Mouse (Mus musculus): ENCODE results near the gene Krt23. TPM values are rescaled to one million over a fixed set of nuclear protein-coding genes. Genes with fewer than 3 reads are reported as not detected.

Krt23 gene
- total RNA-seq (2021): not detected
- long read RNA-seq, experiment 1: 0 reads
- long read RNA-seq, experiment 2: 0 reads

DNA sequence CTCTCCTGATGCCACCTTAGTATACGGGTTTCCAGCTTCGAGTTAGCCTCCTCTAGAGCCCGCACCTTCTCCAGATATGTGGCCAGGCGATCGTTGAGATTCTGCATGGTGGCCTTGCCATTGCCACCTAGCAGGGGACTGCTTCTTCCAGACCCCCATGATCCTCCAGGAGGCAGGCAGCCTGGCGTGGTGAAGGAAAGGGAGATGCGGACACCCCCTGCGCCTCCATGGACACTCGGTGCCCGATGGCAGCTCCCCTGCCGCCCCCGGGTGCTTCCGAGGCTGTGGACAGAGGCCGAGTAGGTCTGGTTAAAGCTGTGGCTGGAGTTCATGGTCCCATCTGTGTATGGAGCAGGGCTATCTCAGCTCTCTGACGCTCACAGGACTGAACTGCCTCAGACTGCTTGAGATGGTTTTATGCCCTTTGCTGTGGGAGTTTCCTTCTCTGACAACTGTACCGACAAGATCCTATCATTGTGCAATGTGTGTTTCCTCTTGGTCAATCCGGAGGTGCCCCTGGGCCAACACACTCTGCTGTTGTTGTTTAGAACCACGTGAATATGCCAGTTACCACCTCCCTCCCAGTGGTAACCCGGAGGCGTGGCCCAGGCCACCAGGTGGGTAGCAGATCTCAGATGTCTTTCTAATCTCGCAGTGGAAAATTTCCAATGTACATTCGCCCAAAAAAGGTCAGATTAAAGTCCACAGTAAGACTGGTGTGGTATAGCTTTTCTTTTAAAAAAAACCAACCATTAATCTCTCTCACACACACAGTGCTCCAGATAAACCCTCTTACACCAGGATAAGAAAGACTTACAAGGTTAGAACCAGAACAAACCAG, at the start of gene Krt23:
TSS of gene Krt23 (minus strand) at position 405 of the 841 bp plus-strand sequence.
- no peak for DNase-seq (ENCODE audit: low spot score)

DNA sequence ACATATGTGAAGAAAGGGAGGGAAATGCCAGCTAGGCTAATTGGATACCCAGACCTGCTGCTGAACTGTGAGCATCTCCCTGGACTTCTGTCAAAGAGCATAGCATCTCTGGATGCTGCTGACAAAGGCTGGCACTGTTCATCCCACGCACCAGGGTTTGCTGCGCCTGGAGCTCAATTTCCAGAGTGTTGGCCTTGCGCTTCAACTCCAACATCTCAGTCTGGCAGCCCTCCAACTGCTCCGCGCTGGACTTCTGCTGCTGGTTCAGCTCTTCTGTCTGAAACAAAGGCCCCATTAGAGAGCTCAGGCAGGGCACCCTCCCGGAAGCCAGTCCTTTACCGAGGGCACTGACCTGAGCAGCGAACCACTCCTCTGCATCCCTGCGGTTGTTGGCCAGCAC, 46.8 kb upstream of the Krt23 start:
- DNase-seq (ENCODE audit: low spot score): no peak

DNA sequence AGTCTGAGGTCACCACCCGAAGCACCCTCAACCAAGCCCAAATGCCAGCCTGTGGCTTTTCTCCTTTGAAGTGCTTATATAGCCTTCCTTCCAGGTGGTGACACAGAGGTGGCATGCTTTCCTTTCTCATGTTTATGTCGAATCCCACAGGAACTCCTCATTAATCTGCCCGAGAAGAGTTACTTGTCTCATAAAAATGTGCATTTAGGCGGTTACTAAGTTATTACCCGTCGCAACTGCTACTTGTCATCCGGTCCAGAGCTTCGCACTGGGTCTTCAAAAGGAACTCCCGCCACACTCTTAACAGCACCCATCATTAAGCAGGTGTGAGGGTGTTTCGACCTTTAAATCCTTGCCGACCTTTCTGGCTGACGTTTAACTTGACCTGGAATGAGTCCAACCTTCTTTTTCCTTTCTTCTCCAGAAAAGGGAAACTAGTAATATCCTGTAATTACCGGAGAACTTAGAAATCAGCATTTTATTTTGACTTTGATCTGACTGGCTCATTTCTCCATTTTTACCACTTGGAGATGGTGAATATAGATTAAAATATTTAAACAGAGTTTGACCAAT, 28.4 kb upstream of the Krt23 start, which contains the start of gene Krt39:
TSS of gene Krt39 (minus strand) at position 51 of the 573 bp plus-strand sequence.
- DNase-seq (ENCODE audit: low spot score): no peak

DNA sequence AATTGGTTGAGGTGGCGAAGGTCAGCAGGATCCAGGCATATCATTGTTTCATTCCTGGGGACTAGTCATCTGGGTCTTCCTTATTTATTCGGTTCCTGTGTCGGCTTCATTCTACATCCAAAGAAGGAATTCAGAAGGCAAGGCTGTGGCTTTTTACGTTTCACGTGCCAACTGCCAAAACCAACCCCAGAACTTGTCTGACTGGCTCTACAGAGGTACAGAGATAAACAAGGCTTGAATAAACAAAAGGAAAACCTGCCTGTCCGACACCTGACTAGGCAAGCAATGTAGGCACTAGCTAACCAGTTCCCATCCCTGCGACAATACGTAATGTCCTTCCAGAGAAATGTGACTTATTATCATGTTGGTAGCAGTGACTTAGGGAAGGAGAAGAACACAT, 21.2 kb upstream of the Krt23 start:
- DNase-seq (ENCODE audit: low spot score): no peak

DNA sequence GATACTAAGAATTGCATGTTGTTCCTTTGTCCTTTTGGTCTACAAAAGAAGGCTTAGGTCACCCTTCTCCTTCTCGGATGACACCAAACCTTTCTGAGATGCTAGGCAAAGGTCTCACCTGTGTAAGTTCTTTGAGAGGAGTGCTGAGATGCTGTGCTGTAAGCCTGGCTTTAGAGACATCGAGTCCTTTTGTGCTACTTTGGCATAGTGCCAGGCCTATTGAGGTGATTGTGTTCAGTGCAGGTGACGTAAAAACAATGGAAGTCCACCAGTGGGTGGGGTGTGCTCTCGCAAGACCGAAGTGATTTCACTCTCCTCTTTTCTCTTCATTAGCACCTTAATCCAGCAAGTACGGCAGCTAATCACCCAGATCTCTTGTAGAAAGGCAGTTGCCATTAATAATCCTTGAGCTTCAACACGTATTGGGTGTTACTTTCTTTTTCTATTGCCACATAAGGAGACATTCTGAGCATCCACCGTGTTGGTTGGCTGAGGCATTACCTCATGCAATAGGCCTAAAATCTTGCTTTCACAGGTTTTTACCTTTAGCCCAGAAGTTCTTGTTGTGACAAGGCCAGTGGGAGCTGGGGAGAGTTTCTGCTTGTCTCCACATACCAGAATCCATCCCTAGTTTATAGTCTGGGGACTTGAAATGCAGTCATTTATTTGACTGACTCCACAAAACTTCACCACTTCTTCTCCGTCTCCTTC, 7.3 kb upstream of the Krt23 start:
- DNase-seq (ENCODE audit: low spot score): no peak

DNA sequence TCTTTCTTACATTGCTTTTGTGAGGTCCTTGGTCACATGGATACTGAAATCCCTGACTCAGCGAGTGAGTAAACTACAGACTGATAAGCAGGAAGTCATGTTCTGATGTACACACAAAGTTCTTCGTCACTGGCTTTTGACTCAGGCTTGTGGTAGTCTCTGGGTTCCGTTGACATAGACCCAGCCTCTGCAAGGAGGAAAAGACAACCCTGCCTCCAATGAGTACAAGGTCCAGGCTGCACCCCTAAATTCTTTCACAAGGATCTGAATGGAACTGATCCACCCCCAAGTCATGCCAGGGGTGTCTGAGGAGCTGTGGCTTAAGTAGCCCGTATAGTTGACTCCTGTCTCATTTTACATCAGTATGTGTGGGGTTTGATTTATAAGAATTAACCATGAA, 3.5 kb upstream of the Krt23 start:
- no peak for DNase-seq (ENCODE audit: low spot score)

DNA sequence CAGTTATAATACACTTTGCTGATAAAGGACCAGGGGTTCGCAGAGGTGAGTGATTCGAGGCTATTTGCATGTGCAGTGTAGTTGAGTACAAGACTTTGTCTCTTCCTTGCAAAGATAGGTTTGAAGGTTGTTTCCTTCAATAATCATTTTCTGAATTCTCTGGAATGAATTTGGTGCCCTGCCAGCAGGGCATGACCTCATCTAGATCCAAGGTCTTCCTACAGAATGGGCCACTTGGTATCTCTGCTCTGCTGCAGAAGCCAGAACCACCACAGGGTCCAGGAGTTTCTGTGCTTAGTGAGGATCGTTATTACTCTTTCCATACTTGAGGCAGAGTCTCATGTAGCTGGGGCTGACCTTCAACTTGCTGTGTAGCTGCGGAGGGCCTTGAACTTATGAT, 1.8 kb upstream of the Krt23 start:
- no peak for DNase-seq (ENCODE audit: low spot score)

DNA sequence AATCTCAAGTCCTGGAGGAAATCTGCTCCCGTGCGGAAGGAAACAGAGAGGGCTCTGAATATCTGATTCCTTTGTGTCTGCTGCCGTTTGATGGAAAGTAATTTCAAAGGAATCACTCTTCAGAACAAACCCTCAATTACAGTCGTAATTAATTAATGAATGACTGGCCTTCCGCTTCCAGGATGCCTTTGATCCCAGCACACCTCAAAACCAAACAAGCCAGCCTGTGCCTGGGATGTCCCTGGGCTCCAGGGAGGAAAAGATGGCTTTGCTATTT, 575 bp upstream of the Krt23 start:
- no peak for DNase-seq (ENCODE audit: low spot score)

DNA sequence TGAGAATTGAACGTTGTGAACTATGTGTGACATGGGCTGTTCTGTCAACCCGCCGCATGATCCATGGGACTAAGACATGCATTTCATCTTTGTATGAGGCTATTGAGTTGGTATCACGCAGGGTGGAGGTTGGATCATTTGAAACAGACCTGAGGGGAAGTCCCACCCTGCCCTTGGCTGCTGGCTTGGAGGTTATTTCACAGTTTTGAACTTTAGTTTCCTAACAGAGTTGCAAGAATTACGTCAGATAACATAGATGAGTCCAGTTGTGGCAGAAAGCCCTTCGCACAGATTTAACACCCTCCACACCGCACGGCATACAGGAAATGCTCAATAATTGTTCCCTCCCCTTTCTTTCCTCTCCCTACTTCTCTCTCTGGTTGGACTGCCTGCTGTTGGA, 1.9 kb downstream of the Krt23 start:
- DNase-seq (ENCODE audit: low spot score): no peak

DNA sequence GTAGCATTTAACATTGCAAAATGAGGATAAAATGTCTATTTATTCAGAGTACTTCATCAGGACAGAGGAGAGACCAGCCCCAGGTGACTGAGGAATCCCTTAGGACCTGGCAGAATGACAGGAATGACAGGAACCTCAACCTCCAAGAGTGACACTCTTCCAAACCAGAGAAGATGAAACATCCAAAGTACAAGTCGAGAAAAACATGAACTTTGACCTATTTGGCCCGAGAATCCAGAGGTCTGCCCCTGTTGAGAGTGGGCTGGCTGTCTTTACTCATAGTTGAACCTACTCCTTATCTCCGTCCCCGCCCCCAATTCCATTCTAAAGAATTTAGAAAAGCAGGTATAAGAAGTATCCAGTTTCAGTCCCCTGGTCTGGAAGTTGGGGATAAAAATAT, 2.3 kb downstream of the Krt23 start:
- DNase-seq (ENCODE audit: low spot score): no peak

DNA sequence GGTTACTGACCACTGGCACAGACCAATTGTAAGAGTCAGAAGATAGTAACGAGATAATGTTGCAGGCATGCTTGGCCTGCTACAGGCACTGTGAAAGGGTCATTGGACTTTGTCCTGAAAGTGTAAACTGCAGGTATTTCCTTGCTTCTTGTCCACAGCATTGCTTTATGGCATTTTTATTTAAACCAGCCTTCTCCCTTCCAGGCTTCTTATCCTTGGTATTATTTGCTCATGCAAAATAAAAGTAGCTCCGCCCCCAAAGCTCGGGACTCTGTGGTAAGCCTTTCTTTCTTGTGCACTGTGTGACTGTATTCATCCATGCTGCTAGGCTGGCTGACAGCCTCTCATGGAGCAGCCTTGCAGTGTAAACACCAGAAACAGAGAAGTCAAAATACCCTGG, 3.7 kb downstream of the Krt23 start:
- DNase-seq (ENCODE audit: low spot score): no peak

DNA sequence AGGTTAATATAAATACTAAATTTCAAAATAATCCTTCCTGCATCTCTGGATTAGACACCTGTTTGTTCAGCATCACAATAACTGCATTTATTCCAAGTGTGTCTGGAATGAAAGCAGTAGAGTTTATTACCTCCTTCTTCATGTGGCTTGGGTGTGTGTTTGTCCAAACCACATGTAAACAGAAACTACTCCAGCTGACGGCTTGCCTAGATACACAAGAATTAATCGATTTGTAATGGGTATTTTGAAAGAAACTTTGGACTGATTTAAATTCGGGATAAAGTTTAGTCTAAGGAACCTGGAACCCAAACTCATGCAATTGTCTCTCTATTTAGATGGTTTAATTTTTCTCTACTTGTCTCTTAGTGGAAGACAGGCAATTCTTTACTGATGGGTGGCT, 18.0 kb downstream of the Krt23 start:
- DNase-seq (ENCODE audit: low spot score): no peak

DNA sequence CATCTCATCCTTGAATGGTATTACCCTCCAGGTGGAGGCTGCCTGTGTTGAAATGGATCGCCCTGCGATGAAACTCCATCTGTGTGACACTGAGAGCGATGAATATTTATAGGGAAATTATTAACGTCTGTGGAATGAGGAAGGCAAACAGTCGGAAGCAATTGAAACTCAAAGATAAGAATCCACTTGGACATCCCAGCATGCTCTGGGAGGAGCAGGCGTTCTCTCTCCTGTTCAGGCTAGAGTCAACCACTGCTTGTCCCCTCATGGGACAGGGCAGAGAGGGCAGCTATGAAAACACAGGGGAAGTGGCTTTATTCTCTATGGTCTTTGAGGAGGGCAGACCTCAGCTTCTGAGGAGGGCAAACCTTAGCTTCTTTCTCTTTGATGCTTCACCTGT, 19.5 kb downstream of the Krt23 start:
- DNase-seq (ENCODE audit: low spot score): no peak

DNA sequence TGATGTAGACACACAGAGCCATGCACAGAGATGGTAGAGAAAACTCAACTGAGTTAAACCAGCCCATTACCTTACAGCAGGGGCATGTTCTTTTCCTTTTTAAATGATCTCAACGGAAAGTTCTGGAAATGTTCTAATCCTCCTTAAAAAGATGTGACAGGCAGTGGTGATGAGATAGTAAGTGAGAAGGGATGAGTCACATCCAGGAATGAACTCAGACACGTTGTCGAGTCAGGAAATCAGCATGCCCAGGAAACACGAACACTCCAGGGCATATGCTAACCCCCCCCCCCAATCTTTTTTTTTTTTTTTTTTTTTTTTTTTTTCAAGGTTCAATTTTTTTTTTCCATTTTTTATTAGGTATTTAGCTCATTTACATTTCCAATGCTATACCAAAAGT, 20.5 kb downstream of the Krt23 start:
- DNase-seq (ENCODE audit: low spot score): no peak

DNA sequence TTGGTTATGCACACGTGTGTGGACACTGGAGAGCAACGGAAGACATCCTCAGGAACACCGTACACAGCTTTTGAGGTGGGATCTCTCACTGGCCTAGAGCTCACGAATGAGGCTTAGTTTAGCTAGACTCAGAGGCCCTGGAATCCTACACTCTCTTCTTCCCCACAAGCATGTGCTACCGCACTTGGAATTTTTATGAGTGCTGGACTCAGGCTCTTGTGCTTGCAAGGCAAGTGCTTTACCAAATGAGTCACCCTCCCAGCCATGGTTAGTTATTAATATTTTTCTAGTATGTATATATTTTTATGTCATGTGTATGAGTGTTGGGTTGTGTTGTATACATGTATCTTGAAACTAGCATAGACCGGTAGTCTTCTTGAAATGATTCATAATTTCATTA, 21.0 kb downstream of the Krt23 start:
- DNase-seq (ENCODE audit: low spot score): no peak

DNA sequence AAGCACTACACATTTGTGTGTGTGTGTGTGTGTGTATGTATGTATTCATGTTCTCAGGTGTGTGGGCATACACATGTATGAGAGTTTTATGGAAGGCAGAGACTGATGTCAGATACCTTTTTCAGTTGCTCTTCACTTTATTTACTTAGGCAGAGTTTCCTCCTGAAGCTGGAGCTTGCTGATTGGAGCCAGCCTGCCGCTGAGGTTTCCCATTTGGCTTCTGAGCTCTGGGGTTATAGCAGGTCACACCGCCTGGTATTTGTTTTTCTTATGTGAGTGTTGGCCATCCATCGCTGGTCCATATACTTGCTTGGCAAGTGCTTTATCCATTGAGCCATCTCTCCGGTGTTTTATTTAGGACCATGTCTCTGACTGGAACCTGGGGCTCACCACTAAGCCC, 23.7 kb downstream of the Krt23 start:
- DNase-seq (ENCODE audit: low spot score): no peak

DNA sequence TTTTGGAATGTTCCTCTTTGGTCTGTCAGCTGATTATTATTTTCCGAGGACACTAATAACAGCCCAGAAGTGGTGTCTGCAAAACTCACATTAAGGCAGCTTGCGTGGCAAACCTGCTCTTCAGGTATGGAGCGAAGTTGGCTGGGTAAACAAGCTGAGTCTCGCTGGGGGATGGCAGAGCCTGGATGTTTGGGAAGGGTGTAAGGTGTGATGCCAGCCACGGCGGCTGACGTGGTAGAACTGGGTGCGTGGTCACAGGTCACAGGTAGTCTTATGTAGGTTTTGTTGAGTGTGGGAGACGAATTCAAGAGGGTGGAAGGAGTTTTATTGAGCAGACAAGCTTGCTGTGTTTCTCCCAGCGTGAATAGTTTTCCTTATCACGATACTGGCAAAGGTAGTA, 24.4 kb downstream of the Krt23 start:
- DNase-seq (ENCODE audit: low spot score): no peak

DNA sequence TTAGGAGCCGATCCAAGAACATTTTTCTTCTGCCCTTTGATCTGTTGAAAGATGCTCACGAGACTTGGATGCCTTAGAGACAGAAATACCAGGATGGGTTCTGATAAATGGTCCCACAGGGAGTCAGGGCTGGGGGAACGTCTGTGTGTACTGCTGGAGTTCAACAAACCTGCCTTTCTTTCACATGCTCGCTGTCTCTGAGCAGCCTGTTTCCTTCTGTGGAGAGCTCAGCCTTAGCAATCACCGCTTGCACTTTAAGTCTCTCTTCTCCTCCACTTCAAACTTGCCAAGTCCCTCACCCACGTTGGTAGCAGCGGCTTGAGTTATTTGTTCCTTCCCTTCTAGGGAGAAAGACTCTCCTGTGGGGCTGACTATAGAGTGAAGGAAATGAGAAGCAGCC, 26.6 kb downstream of the Krt23 start:
- DNase-seq (ENCODE audit: low spot score): no peak

DNA sequence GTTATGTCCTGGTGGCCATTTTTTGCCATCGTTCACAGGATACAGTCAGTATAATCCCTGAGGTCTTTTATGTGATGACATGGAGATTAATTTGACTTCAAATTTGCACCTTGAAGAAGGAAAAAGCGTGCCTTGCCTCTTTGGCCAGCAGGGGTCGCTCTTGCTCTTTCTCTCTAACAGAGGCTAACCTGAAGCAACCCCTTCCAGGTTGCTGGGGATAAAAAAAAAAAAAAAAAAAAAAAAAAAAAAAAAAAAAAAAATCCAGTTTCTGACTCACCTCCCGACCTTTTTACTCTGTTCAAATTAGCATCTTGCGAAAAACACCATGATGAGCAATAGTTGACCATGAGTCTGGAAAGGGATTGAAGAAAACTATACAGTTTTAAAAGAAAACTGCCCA, 28.1 kb downstream of the Krt23 start:
- DNase-seq (ENCODE audit: low spot score): peak; percentile 57

DNA sequence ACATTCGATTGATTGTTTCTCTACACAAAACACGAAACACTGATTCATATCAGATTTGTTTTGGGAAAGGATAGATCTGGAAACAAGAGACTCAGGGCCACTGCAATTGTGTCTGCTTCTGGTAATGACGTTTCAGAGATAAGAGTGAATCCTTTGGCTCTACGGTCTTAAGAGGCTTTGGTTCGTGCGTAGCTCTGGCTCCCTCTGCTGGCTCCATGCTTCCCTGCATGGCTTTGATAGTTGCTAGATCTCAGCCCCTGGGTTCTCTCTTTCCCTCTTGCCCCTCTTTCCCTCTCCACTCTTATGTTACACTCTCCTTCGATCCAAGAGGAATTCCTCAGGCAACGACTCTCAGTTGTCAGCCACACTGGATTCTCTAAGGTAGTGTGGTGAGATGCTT, 29.8 kb downstream of the Krt23 start:
- peak; percentile 21 for DNase-seq (ENCODE audit: low spot score)

DNA sequence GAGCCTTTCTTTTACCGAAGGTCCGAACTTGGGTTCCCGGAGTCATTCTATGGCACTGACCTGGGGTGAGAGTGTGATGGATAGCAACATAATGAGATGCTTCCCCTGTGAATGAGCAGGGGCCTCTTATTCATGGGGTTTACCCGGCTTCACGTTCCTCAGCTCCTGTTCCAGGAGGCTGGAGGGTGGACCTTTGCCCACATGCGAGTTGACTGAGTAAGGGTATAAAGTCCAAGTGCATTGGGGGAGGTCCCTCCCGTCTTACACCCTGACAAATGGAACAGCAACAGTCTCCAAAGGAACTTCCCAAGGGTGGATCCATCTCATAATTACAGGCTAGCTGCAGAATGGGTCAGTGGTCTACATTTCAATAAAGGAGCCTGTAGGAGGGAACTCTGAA, 31.2 kb downstream of the Krt23 start:
- no peak for DNase-seq (ENCODE audit: low spot score)

DNA sequence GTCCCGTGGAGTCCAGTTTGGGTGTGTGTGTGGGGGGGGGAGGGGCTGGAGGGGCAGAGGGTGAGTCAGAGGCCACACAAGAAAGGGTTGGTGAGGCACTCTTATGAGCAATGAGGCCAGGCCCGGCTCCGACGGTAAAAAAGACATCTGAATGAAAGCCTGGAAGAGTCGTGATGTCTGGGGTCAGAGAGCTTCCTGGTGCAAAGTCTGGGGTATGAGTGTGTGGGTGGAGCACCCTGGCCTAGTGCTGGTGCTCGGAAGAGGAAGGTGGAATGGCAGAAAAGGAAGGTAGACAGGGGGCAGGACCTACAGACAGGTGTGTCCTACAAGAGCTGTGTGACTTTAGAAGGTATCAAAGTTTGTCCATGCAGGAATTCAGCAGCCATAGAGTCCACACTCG, 34.0 kb downstream of the Krt23 start:
- DNase-seq (ENCODE audit: low spot score): no peak

DNA sequence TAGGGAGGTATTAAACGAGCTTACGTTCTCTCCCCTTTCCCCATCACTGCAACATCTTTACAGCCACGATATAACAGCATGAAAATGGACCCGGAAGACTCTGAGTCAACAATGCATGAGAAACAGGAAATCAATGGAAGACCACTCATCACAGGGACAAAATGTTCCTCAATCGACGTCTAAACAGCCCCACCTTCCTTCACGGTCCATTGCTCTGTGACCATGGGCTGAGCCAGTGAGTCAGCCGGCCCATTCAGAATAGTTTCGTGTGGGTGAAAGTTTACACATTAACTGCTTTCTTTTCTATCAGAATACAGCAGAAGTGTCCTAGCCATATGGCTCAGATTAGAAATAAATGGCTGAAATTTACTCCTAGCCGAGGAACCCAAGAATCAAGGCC, 38.2 kb downstream of the Krt23 start:
- no peak for DNase-seq (ENCODE audit: low spot score)

Measured in gastrocnemius, adult 18-20 months (tissue).